Mouse (Mus musculus): ENCODE results near the gene Tpmt. TPM values are rescaled to one million over a fixed set of nuclear protein-coding genes. Genes with fewer than 3 reads are reported as not detected.
A peak's percentile ranks its signal among the peaks of the same experiment; 100 is the strongest.

Tpmt gene
- total and polyA plus RNA-seq, 2 experiments from 2014 or later, result 11.1 to 13.6 TPM

- no peak for TF ChIP-seq CTCF (IDR thresholded peaks at IDR 0.05; ENCODE audit: low read depth)
- ATAC-seq, result no peak
Measured at GRCm38 (mm10) chr13:46979836-46980490, 64.6 kb downstream of the Tpmt start.

GRCm38 (mm10) chr13:46976532-46976931 lies 68.0 kb downstream of the Tpmt start:
- ATAC-seq (no peak), DNase-seq (no peak)
- Histone ChIP-seq H3K9me3 (ENCODE audit: low read length) (no peaks in the 10 kb centered on the region), H3K36me3 (ENCODE audit: insufficient read depth) (no peaks in the 10 kb centered on the region), H3K4me3 (ENCODE audit: low read depth, low read length) (no peak overlapping the region), H3K27me3 (ENCODE audit: insufficient read depth, low read length) (no peaks in the 10 kb centered on the region), H3K9ac (no peak overlapping the region), H3K4me2 (ENCODE audit: low read depth) (no peak overlapping the region), H3K27ac (ENCODE audit: low read depth, low read length) (no peak overlapping the region), H3K4me1 (ENCODE audit: insufficient read depth) (no peaks in the 10 kb centered on the region; the same call in 1 of the 2 replicates)
- WGBS, result 93% methylated on average over 7 of the region's 7 CpGs
- no peak for TF ChIP-seq CTCF (IDR thresholded peaks at IDR 0.05; ENCODE audit: low read depth)

More at GRCm38 (mm10) chr13:46979836-46980490, 64.6 kb downstream of the Tpmt start:
- no peaks in the 10 kb centered on the region for H3K9me3 ChIP-seq (ENCODE audit: low read length)
- H3K9ac ChIP-seq, result no peak overlapping the region
- H3K4me1 ChIP-seq (ENCODE audit: insufficient read depth), result no peaks in the 10 kb centered on the region; the same call in 1 of the 2 replicates
- H3K36me3 ChIP-seq (ENCODE audit: insufficient read depth), result no peaks in the 10 kb centered on the region
- H3K27ac ChIP-seq (ENCODE audit: low read depth, low read length), result no peak overlapping the region
- no peaks in the 10 kb centered on the region for H3K27me3 ChIP-seq (ENCODE audit: insufficient read depth, low read length)
- DNase-seq, result no peak
- no peak overlapping the region for H3K4me3 ChIP-seq (ENCODE audit: low read depth, low read length)
- no peak overlapping the region for H3K4me2 ChIP-seq (ENCODE audit: low read depth)
- WGBS, result 63% methylated on average over 13 of the region's 13 CpGs

GRCm38 (mm10) chr13:46975930-46976329 lies 68.6 kb downstream of the Tpmt start:
- no peak for TF ChIP-seq CTCF (IDR thresholded peaks at IDR 0.05; ENCODE audit: low read depth)
- WGBS, result 38% methylated on average over 4 of the region's 4 CpGs
- Histone ChIP-seq H3K4me3 (ENCODE audit: low read depth, low read length) (no peak overlapping the region), H3K36me3 (ENCODE audit: insufficient read depth) (no peaks in the 10 kb centered on the region), H3K4me2 (ENCODE audit: low read depth) (no peak overlapping the region), H3K27me3 (ENCODE audit: insufficient read depth, low read length) (no peaks in the 10 kb centered on the region), H3K4me1 (ENCODE audit: insufficient read depth) (no peaks in the 10 kb centered on the region; the same call in 1 of the 2 replicates), H3K9me3 (ENCODE audit: low read length) (no peaks in the 10 kb centered on the region), H3K27ac (ENCODE audit: low read depth, low read length) (no peak overlapping the region), H3K9ac (no peak overlapping the region)
- ATAC-seq (no peak), DNase-seq (no peak)

GRCm38 (mm10) chr13:46975031-46975551 lies 69.4 kb downstream of the Tpmt start:
- Histone ChIP-seq H3K4me2 (ENCODE audit: low read depth) (peak overlapping the region; percentile 47), H3K9ac (peak overlapping the region; percentile 25; the same call in 1 of the 2 replicates), H3K36me3 (ENCODE audit: insufficient read depth) (no peaks in the 10 kb centered on the region), H3K4me1 (ENCODE audit: insufficient read depth) (no peaks in the 10 kb centered on the region; the same call in 1 of the 2 replicates), H3K9me3 (ENCODE audit: low read length) (no peaks in the 10 kb centered on the region), H3K4me3 (ENCODE audit: low read depth, low read length) (peak overlapping the region; percentile 30), H3K27me3 (ENCODE audit: insufficient read depth, low read length) (no peaks in the 10 kb centered on the region), H3K27ac (ENCODE audit: low read depth, low read length) (no peak overlapping the region)
- ATAC-seq (peak; percentile 92), DNase-seq (peak; percentile 40)
- no peak for TF ChIP-seq CTCF (IDR thresholded peaks at IDR 0.05; ENCODE audit: low read depth)
- 7% methylated on average over 14 of the region's 14 CpGs for WGBS

Other genes with a start within 250 kb of the Tpmt start
- gene Kif13a, start 114.9 kb downstream of the Tpmt start, total RNA-seq (2014; rRNA removed), result 17.8 and 19.7 TPM in 2 replicates
- 6.7 and 9.2 TPM in 2 replicates for gene Kif13a, start 114.9 kb downstream of the Tpmt start, polyA plus RNA-seq (2015; fragmentation: Nextera tagmentation; extraction: Ambion mirVana)
- gene Nhlrc1, start 29.9 kb downstream of the Tpmt start, total RNA-seq (2014; rRNA removed), result 14.3 and 15.4 TPM in 2 replicates
- 12.5 and 17.0 TPM in 2 replicates for gene Nhlrc1, start 29.9 kb downstream of the Tpmt start, polyA plus RNA-seq (2015; fragmentation: Nextera tagmentation; extraction: Ambion mirVana)
- gene Kdm1b, start 1.2 kb downstream of the Tpmt start, total RNA-seq (2014; rRNA removed), result 27.2 and 28.9 TPM in 2 replicates
- 12.5 and 13.9 TPM in 2 replicates for gene Kdm1b, start 1.2 kb downstream of the Tpmt start, polyA plus RNA-seq (2015; fragmentation: Nextera tagmentation; extraction: Ambion mirVana)
- gene Dek, start 61.5 kb upstream of the Tpmt start, total RNA-seq (2014; rRNA removed), result 56.9 and 70.0 TPM in 2 replicates
- 85.3 and 118 TPM in 2 replicates for gene Dek, start 61.5 kb upstream of the Tpmt start, polyA plus RNA-seq (2015; fragmentation: Nextera tagmentation; extraction: Ambion mirVana)
- gene Rnf144b, start 77.9 kb upstream of the Tpmt start, total RNA-seq (2014; rRNA removed), result 2.3 and 4.0 TPM in 2 replicates
- gene Rnf144b, start 77.9 kb upstream of the Tpmt start, polyA plus RNA-seq (2015; fragmentation: Nextera tagmentation; extraction: Ambion mirVana), result 1.3 and 1.5 TPM in 2 replicates

Measured in forebrain, postnatal 0 days (tissue).